Mouse (Mus musculus): ENCODE measurements around the gene Caskin2. TPM values are rescaled to one million over a fixed set of nuclear protein-coding genes. Genes with fewer than 3 reads are reported as not detected.

Caskin2 gene
- polyA plus RNA-seq, 1 experiment from 2014 or later = 21.0 TPM

GRCm38 (mm10) chr11:115753485-115753884 lies 60.0 kb downstream of the Caskin2 start:
- H3K9ac ChIP-seq (ENCODE audit: low read length) = no peak overlapping the region
- no peak overlapping the region for H3K4me3 ChIP-seq (ENCODE audit: control insufficient read depth in 1 of 2, insufficient read depth in 1 of 2, low read depth in 1 of 2, low read length in 2 of 2)
- H3K27ac ChIP-seq (replicated peaks in 1 of 2; ENCODE audit: control insufficient read depth in 1 of 2, insufficient read depth in 1 of 2, low read depth in 2 of 2, low read length in 2 of 2) = no peak overlapping the region
- H3K36me3 ChIP-seq (ENCODE audit: control insufficient read depth, insufficient read depth, low read length) = no peaks in the 10 kb centered on the region
- H3K27me3 ChIP-seq (ENCODE audit: control insufficient read depth, insufficient read depth, low read length) = no peaks in the 10 kb centered on the region
- ATAC-seq (ENCODE audit: insufficient number of reproducible peaks, insufficient read depth, low FRiP score, low read depth) = no peak
- no peak overlapping the region for H3K4me2 ChIP-seq (ENCODE audit: low read length)
- H3K4me1 ChIP-seq (ENCODE audit: control insufficient read depth in 2 of 2, insufficient read depth in 2 of 2, low read length in 2 of 2) = no peaks in the 10 kb centered on the region
- H3K9me3 ChIP-seq (ENCODE audit: control insufficient read depth, low read length) = no peaks in the 10 kb centered on the region
- WGBS = 62% methylated on average over 4 of the region's 4 CpGs

- no peaks in the 10 kb centered on the region for H3K36me3 ChIP-seq (ENCODE audit: control insufficient read depth, insufficient read depth, low read length)
- H3K9me3 ChIP-seq (ENCODE audit: control insufficient read depth, low read length) = no peaks in the 10 kb centered on the region
- H3K27ac ChIP-seq (replicated peaks in 1 of 2; ENCODE audit: control insufficient read depth in 1 of 2, insufficient read depth in 1 of 2, low read depth in 2 of 2, low read length in 2 of 2) = no peak overlapping the region
- no peak for ATAC-seq (ENCODE audit: insufficient number of reproducible peaks, insufficient read depth, low FRiP score, low read depth)
- WGBS = 72% methylated on average over 7 of the region's 7 CpGs
- H3K27me3 ChIP-seq (ENCODE audit: control insufficient read depth, insufficient read depth, low read length) = no peaks in the 10 kb centered on the region
- no peak overlapping the region for H3K9ac ChIP-seq (ENCODE audit: low read length)
- H3K4me1 ChIP-seq (ENCODE audit: control insufficient read depth in 2 of 2, insufficient read depth in 2 of 2, low read length in 2 of 2) = no peaks in the 10 kb centered on the region
- H3K4me3 ChIP-seq (ENCODE audit: control insufficient read depth in 1 of 2, insufficient read depth in 1 of 2, low read depth in 1 of 2, low read length in 2 of 2) = no peak overlapping the region
- no peak overlapping the region for H3K4me2 ChIP-seq (ENCODE audit: low read length)
Measured at GRCm38 (mm10) chr11:115752653-115753052, 60.8 kb downstream of the Caskin2 start.

- 53% methylated on average over 2 of the region's 2 CpGs for WGBS
- H3K27ac ChIP-seq (replicated peaks in 1 of 2; ENCODE audit: control insufficient read depth in 1 of 2, insufficient read depth in 1 of 2, low read depth in 2 of 2, low read length in 2 of 2) = no peak overlapping the region
- no peak overlapping the region for H3K4me2 ChIP-seq (ENCODE audit: low read length)
- no peaks in the 10 kb centered on the region for H3K27me3 ChIP-seq (ENCODE audit: control insufficient read depth, insufficient read depth, low read length)
- H3K4me3 ChIP-seq (ENCODE audit: control insufficient read depth in 1 of 2, insufficient read depth in 1 of 2, low read depth in 1 of 2, low read length in 2 of 2) = no peak overlapping the region
- no peak for ATAC-seq (ENCODE audit: insufficient number of reproducible peaks, insufficient read depth, low FRiP score, low read depth)
- H3K36me3 ChIP-seq (ENCODE audit: control insufficient read depth, insufficient read depth, low read length) = no peaks in the 10 kb centered on the region
- H3K9ac ChIP-seq (ENCODE audit: low read length) = no peak overlapping the region
- H3K9me3 ChIP-seq (ENCODE audit: control insufficient read depth, low read length) = no peaks in the 10 kb centered on the region
- H3K4me1 ChIP-seq (ENCODE audit: control insufficient read depth in 2 of 2, insufficient read depth in 2 of 2, low read length in 2 of 2) = peaks cover 2 to 6% of the 10 kb centered on the region in 2 experiments; a peak in 3 of 4 replicates
Measured at GRCm38 (mm10) chr11:115751725-115752124, 61.7 kb downstream of the Caskin2 start.

GRCm38 (mm10) chr11:115749834-115750233 lies 63.6 kb downstream of the Caskin2 start:
- no peak overlapping the region for H3K27ac ChIP-seq (replicated peaks in 1 of 2; ENCODE audit: control insufficient read depth in 1 of 2, insufficient read depth in 1 of 2, low read depth in 2 of 2, low read length in 2 of 2)
- H3K9me3 ChIP-seq (ENCODE audit: control insufficient read depth, low read length) = no peaks in the 10 kb centered on the region
- 82% methylated on average over 5 of the region's 5 CpGs for WGBS
- H3K9ac ChIP-seq (ENCODE audit: low read length) = no peak overlapping the region
- H3K4me3 ChIP-seq (ENCODE audit: control insufficient read depth in 1 of 2, insufficient read depth in 1 of 2, low read depth in 1 of 2, low read length in 2 of 2) = no peak overlapping the region
- H3K36me3 ChIP-seq (ENCODE audit: control insufficient read depth, insufficient read depth, low read length) = no peaks in the 10 kb centered on the region
- no peaks in the 10 kb centered on the region for H3K27me3 ChIP-seq (ENCODE audit: control insufficient read depth, insufficient read depth, low read length)
- peaks cover 2 to 8% of the 10 kb centered on the region in 2 experiments; a peak in 3 of 4 replicates for H3K4me1 ChIP-seq (ENCODE audit: control insufficient read depth in 2 of 2, insufficient read depth in 2 of 2, low read length in 2 of 2)
- no peak overlapping the region for H3K4me2 ChIP-seq (ENCODE audit: low read length)
- no peak for ATAC-seq (ENCODE audit: insufficient number of reproducible peaks, insufficient read depth, low FRiP score, low read depth)

Small RNAs within 50 kb of the gene (microRNA-seq; reads per million reads assigned to microRNA genes)
- not detected for gene Mir5621

Other genes with a start within 250 kb of the Caskin2 start
- gene Nup85, start 249.2 kb downstream of the Caskin2 start, polyA plus RNA-seq (2014; fragmentation: Nextera tagmentation; extraction: Ambion mirVana) = 85.2 and 89.3 TPM in 2 replicates
- 79.9 and 87.4 TPM in 2 replicates for gene Mrps7, start 209.7 kb downstream of the Caskin2 start, polyA plus RNA-seq (2014; fragmentation: Nextera tagmentation; extraction: Ambion mirVana)
- gene Gga3, start 209.6 kb downstream of the Caskin2 start, polyA plus RNA-seq (2014; fragmentation: Nextera tagmentation; extraction: Ambion mirVana) = 16.1 and 17.2 TPM in 2 replicates
- gene Mif4gd, start 200.7 kb downstream of the Caskin2 start, polyA plus RNA-seq (2014; fragmentation: Nextera tagmentation; extraction: Ambion mirVana) = 31.7 and 32.3 TPM in 2 replicates
- 42.8 and 46.0 TPM in 2 replicates for gene Slc25a19, start 185.3 kb downstream of the Caskin2 start, polyA plus RNA-seq (2014; fragmentation: Nextera tagmentation; extraction: Ambion mirVana)
- 59.4 and 63.9 TPM in 2 replicates for gene Grb2, start 105.0 kb downstream of the Caskin2 start, polyA plus RNA-seq (2014; fragmentation: Nextera tagmentation; extraction: Ambion mirVana)
- 27.1 and 28.7 TPM in 2 replicates for gene Tmem94, start 48.2 kb downstream of the Caskin2 start, polyA plus RNA-seq (2014; fragmentation: Nextera tagmentation; extraction: Ambion mirVana)
- 18.9 and 24.2 TPM in 2 replicates for gene Tsen54, start 1.1 kb upstream of the Caskin2 start, polyA plus RNA-seq (2014; fragmentation: Nextera tagmentation; extraction: Ambion mirVana)
- gene Llgl2, start 10.4 kb upstream of the Caskin2 start, polyA plus RNA-seq (2014; fragmentation: Nextera tagmentation; extraction: Ambion mirVana) = 14.5 and 15.5 TPM in 2 replicates
- 0.09 and 0.22 TPM in 2 replicates for gene Myo15b, start 44.8 kb upstream of the Caskin2 start, polyA plus RNA-seq (2014; fragmentation: Nextera tagmentation; extraction: Ambion mirVana)
- gene Smim5, start 86.3 kb upstream of the Caskin2 start, polyA plus RNA-seq (2014; fragmentation: Nextera tagmentation; extraction: Ambion mirVana) = 48.5 and 51.5 TPM in 2 replicates
- 1.0 and 2.1 TPM in 2 replicates for gene Smim6, start 98.4 kb upstream of the Caskin2 start, polyA plus RNA-seq (2014; fragmentation: Nextera tagmentation; extraction: Ambion mirVana)
- 20.1 and 22.9 TPM in 2 replicates for gene Sap30bp, start 119.6 kb upstream of the Caskin2 start, polyA plus RNA-seq (2014; fragmentation: Nextera tagmentation; extraction: Ambion mirVana)
- 8.2 and 9.6 TPM in 2 replicates for gene Recql5, start 119.8 kb upstream of the Caskin2 start, polyA plus RNA-seq (2014; fragmentation: Nextera tagmentation; extraction: Ambion mirVana)
- gene Itgb4, start 161.1 kb upstream of the Caskin2 start, polyA plus RNA-seq (2014; fragmentation: Nextera tagmentation; extraction: Ambion mirVana) = 0.84 and 0.93 TPM in 2 replicates
- gene Galk1, start 199.1 kb upstream of the Caskin2 start, polyA plus RNA-seq (2014; fragmentation: Nextera tagmentation; extraction: Ambion mirVana) = 126 and 128 TPM in 2 replicates
- gene H3f3b, start 214.3 kb upstream of the Caskin2 start, polyA plus RNA-seq (2014; fragmentation: Nextera tagmentation; extraction: Ambion mirVana) = 649 and 684 TPM in 2 replicates
- gene Unk, start 216.7 kb upstream of the Caskin2 start, polyA plus RNA-seq (2014; fragmentation: Nextera tagmentation; extraction: Ambion mirVana) = 19.3 and 20.9 TPM in 2 replicates